Comparison of ENCODE assay signal across 27 mouse cellular contexts in the genomic region with DNA sequence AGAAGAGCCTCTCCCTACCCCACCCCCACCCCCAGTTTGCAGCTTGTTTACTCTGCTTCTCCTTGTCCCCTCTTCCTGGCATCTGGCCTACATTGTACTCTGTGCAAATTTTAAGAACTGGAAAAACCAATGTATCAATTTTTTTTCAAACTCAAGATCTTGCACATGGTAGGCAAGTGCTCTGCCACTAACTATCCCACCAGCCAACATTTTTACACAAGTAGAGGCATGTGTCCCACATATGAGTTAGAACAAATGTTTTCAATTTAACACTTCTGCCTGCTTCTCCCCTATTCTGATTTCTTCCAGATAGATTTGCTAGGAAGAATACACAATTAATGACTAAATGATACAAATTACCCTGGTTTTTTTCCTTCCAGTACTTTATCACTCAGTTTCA. TPM values are rescaled to one million over a fixed set of nuclear protein-coding genes. Genes with fewer than 3 reads are reported as not detected.
"Had no signal": no experiment of that assay in that cellular context is flagged by ENCODE, and none has a peak within 500 bp of the region (broad histone marks: within the 10 kb centered on the region; RNA-seq: fewer than 3 reads in every experiment).

No protein-coding gene starts in this region.

- DNase-seq: gastrocnemius, adult 2 months; gastrocnemius, postnatal 10 days; gastrocnemius, postnatal 36 days; heart, adult 18-20 months; heart, postnatal 14 days; heart, postnatal 36 days; kidney, adult 18-20 months; kidney, adult 8-10 months; kidney, postnatal 10 days; kidney, postnatal 25 days; kidney, postnatal 4 days; layer of hippocampus, postnatal 36 days; left cerebral cortex, postnatal 4 days had no signal

- H3K9ac ChIP-seq: heart, embryonic 13.5 days; heart, embryonic 15.5 days; hindbrain, embryonic 13.5 days; hindbrain, embryonic 15.5 days; limb, embryonic 13.5 days; limb, embryonic 15.5 days; liver, embryonic 12.5 days; liver, embryonic 14.5 days had no signal

- H3K9me3 ChIP-seq: heart, embryonic 10.5 days; heart, embryonic 13.5 days; heart, embryonic 15.5 days; hindbrain, embryonic 13.5 days; hindbrain, embryonic 15.5 days; limb, embryonic 13.5 days; limb, embryonic 15.5 days; liver, embryonic 12.5 days had no signal

- H3K4me2 ChIP-seq: heart, embryonic 13.5 days; heart, embryonic 15.5 days; hindbrain, embryonic 13.5 days; hindbrain, embryonic 15.5 days; limb, embryonic 13.5 days; limb, embryonic 15.5 days; liver, embryonic 12.5 days had no signal

- H3K27me3 ChIP-seq: heart, embryonic 13.5 days; heart, embryonic 15.5 days; hindbrain, embryonic 13.5 days; hindbrain, embryonic 15.5 days; limb, embryonic 13.5 days; limb, embryonic 15.5 days; liver, embryonic 12.5 days had no signal

- H3K36me3 ChIP-seq: heart, embryonic 10.5 days; heart, embryonic 13.5 days; heart, embryonic 15.5 days; hindbrain, embryonic 13.5 days; hindbrain, embryonic 15.5 days; limb, embryonic 13.5 days; limb, embryonic 15.5 days; liver, embryonic 12.5 days had no signal

- H3K4me1 ChIP-seq: hindbrain, embryonic 15.5 days; limb, embryonic 15.5 days had no signal

- H3K4me3 ChIP-seq: gastrocnemius, adult 2 months; heart, embryonic 10.5 days; heart, embryonic 13.5 days; heart, embryonic 15.5 days; hindbrain, embryonic 13.5 days; hindbrain, embryonic 15.5 days; layer of hippocampus, adult 2 months; limb, embryonic 13.5 days; limb, embryonic 15.5 days; liver, embryonic 12.5 days had no signal

- ATAC-seq: hindbrain, postnatal 0 days; liver, embryonic 12.5 days had no signal

- H3K27ac ChIP-seq: gastrocnemius, adult 2 months; heart, embryonic 10.5 days; heart, embryonic 13.5 days; heart, embryonic 15.5 days; hindbrain, embryonic 13.5 days; hindbrain, embryonic 15.5 days; hindbrain, postnatal 0 days; layer of hippocampus, adult 2 months; limb, embryonic 13.5 days; limb, embryonic 15.5 days; liver, embryonic 12.5 days; liver, embryonic 14.5 days had no signal

RNA-seq across cellular contexts. Expression of a gene that starts 49.3 kb away (rescaled TPM):
- total RNA-seq: gastrocnemius, adult 2 months; gastrocnemius, postnatal 10 days; gastrocnemius, postnatal 36 days; hindbrain, postnatal 0 days; layer of hippocampus, adult 2 months; layer of hippocampus, postnatal 36 days; left cerebral cortex, postnatal 25 days had no signal
- polyA plus RNA-seq: heart, embryonic 13.5 days; heart, embryonic 15.5 days; hindbrain, embryonic 11.5 days; hindbrain, embryonic 15.5 days; hindbrain, postnatal 0 days; limb, embryonic 15.5 days; liver, embryonic 16.5 days had no signal
